Mouse (Mus musculus) megakaryocyte-erythroid progenitor cell, adult 5-6 weeks (primary cell): ENCODE measurements around the gene 3110082I17Rik. TPM values are rescaled to one million over a fixed set of nuclear protein-coding genes. Genes with fewer than 3 reads are reported as not detected.
A peak's percentile ranks its signal among the peaks of the same experiment; 100 is the strongest.

Experiments used
- ATAC-seq: replicated peaks from 2 replicates; pipeline ENCODE4 v1.8.0; 2016; ENCODE audit warnings: mild to moderate bottlenecking, inconsistent platforms; ENCODE audit not compliant: severe bottlenecking, poor library complexity, low FRiP score, low TSS enrichment
- total RNA-seq, 2 experiments: library from RNA; stranded (forward) in 1 of 2; stranded (reverse) in 1 of 2; fragments of 200-1000, 215-1000 nt in 1 of 2; fragments of >200 nt in 1 of 2; fragmentation: Nextera tagmentation in 1 of 2; gene quantifications; 2 replicates each; pipeline ENCODE4 v1.2.3; 2014 to 2017

3110082I17Rik gene
- total RNA-seq, 2 experiments from 2014 or later, result 28.0 to 40.1 TPM

- ATAC-seq, result no peak
Measured at GRCm38 (mm10) chr5:139384531-139384930, 75.8 kb downstream of the 3110082I17Rik start.

- no peak for ATAC-seq
Measured at GRCm38 (mm10) chr5:139383234-139383633, 77.1 kb downstream of the 3110082I17Rik start.

GRCm38 (mm10) chr5:139382760-139383159 lies 77.6 kb downstream of the 3110082I17Rik start:
- peak; percentile 76 for ATAC-seq

GRCm38 (mm10) chr5:139381586-139382513 lies 78.5 kb downstream of the 3110082I17Rik start:
- ATAC-seq, result peak; percentile 45

GRCm38 (mm10) chr5:139380385-139381248 lies 79.7 kb downstream of the 3110082I17Rik start:
- ATAC-seq, result peak; percentile 41

GRCm38 (mm10) chr5:139379771-139380384 lies 80.4 kb downstream of the 3110082I17Rik start:
- ATAC-seq, result no peak

- no peak for ATAC-seq
Measured at GRCm38 (mm10) chr5:139378986-139379629, 81.2 kb downstream of the 3110082I17Rik start.

GRCm38 (mm10) chr5:139378271-139378556 lies 82.1 kb downstream of the 3110082I17Rik start:
- ATAC-seq, result no peak

GRCm38 (mm10) chr5:139377468-139378270 lies 82.7 kb downstream of the 3110082I17Rik start, which contains the start of gene Gpr146:
Gpr146 (plus strand) TSS chr5:139377697.
- ATAC-seq, result no peak

- ATAC-seq, result no peak
Measured at GRCm38 (mm10) chr5:139374841-139375240, 85.5 kb downstream of the 3110082I17Rik start.

- no peak for ATAC-seq
Measured at GRCm38 (mm10) chr5:139373889-139374444, 86.4 kb downstream of the 3110082I17Rik start.

- no peak for ATAC-seq
Measured at GRCm38 (mm10) chr5:139373126-139373525, 87.2 kb downstream of the 3110082I17Rik start.

- ATAC-seq, result peak; percentile 89
Measured at GRCm38 (mm10) chr5:139371631-139372401, 88.5 kb downstream of the 3110082I17Rik start.

- no peak for ATAC-seq
Measured at GRCm38 (mm10) chr5:139371118-139371517, 89.2 kb downstream of the 3110082I17Rik start.

- no peak for ATAC-seq
Measured at GRCm38 (mm10) chr5:139370336-139370735, 90.0 kb downstream of the 3110082I17Rik start.

GRCm38 (mm10) chr5:139368638-139369320 lies 91.5 kb downstream of the 3110082I17Rik start:
- ATAC-seq, result no peak

- no peak for ATAC-seq
Measured at GRCm38 (mm10) chr5:139367884-139368458, 92.4 kb downstream of the 3110082I17Rik start.
